Mouse (Mus musculus): ENCODE results near the gene Fam219b.
A peak's percentile ranks its signal among the peaks of the same experiment; 100 is the strongest.

The Fam219b gene

DNA sequence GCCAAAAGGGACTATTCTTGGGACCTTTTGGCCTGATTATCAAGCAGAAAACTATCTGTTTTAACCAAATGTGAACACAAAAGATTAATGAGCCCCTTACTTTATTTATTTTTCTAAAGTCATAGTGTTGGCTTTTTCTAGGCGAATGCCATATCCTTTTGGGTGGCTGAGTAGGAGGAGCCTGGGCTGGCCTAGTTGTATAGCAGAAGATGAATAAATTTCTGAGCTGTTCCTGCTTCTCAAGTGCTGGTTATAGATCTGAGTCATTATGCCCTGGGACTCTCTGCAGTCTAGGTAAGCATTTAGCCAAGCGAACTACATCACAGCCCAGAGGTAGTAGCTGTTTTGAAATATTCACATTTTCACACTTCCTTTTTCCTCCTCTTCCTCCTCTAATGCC, 11.8 kb upstream of the Fam219b start:
- no peak for DNase-seq (ENCODE audit: low read depth, low spot score)

DNA sequence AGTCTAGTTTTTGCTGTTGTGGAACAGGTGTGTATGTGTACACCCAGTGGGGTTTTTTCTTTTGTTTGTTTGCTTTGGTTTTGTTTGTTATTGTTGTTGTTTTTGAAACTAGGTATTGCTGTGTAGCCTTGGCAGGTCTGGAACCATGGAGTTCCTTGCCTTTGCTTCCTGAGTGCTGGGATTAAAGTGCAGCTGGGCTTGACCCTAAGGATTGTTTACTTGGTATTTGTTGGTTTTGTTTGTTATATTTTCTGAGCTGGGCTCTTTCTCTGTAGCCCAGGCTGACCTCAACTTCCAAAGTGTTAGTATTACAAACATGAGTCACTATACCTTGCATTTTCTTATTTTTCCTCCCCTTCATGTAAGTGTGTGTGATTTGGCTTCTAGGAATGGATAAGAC, 10.9 kb upstream of the Fam219b start:
- DNase-seq (ENCODE audit: low read depth, low spot score), result no peak

DNA sequence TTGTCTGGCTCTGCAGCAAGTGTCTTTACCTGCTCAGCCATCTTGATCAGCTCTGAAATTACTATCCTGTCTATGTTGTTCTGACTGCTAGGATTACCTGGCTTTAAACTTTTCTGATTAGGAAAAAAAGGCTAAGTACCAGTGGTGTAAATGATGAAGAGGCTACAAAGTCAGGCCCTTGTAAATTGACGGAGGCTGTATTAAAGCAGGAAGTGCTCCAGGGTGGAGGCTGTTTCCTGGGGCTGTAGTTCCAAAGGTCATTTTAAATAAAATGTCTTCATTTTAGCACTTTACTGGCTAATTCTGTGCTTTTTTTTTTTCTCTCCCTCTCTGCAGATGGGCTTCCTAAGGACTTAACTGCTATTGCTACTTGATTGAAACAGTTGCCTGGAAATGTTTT, 5.4 kb upstream of the Fam219b start:
- no peak for DNase-seq (ENCODE audit: low read depth, low spot score)

DNA sequence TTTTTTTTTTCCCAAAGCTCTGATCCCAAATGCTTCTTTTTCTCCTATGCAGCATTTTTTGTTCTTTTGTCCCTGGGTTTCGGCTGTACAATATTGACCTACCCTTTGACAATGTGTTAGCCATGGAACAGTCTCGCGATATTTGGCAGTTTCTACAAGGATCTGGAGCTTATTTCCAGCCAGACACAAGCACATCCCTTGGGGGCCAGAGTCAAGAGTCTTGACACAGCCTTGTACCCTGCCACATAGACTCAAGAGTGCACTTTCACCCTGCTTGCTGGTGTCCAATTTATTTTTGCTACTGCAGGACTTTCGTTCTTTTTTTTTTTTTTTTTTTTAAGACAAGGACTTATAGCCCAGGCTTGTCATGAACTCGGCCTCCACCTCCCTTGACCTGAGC, 966 bp upstream of the Fam219b start:
- no peak for DNase-seq (ENCODE audit: low read depth, low spot score)

DNA sequence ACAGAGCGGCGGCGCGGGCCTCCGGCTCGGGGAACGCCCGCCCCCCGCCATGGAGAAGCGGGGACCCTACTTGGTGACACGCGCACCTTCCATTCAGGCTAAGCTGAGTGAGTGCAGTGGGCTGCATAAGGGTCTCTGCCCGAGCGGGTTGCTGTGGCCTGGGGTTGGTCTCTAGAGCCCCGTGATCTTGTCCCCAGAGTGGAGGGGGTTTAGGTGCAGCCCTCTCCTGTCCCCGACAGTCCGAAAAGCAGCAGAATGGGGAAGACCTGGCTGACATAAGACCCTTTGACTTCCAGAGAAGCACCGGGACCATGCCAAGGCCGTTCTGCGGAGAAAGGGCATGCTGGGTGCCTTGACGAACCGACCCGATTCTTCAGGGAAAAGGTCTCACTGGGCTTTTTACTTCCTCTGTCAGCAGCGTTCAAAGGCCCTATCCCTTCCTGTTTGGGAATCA, 427 bp downstream of the Fam219b start:
- no peak for DNase-seq (ENCODE audit: low read depth, low spot score)

DNA sequence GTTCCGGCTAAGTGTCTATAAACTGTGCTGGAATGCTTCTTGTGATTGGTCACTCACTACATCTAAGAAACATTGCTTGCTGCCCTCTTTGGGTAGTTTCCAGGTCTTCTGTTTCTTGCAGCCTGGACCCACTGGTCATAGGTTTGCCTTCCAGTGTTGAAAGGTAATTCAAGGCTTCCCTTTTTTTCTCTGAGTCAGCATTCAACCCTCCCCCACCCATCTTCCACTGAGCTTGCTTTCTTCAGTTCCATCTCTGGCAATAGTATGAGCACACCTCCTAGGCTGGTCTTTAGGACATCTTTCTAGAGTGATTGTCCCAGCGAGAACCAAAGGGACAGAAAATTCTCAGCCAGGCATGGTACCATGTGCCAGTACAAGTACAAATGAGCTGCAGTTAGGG, 2.2 kb downstream of the Fam219b start:
- no peak for DNase-seq (ENCODE audit: low read depth, low spot score)

DNA sequence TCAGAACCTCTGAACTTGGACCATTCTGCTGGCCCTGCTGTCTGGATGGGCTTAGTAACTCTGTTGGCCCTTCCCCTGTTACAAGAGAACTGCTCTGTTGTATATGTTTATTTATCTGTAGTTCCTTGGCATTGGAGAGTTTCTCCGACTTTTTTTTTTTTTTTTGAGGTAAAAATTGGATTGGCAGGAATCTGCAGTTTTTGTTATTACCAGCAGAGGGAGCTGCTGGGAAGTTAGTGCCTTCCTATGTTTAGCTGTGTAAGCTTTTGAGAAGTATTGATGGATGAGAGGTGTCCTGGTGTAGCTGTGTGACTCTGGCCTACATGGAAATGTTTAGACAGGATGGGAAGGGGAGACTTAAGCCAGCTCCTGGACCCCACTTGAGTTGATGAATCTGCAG, 4.0 kb downstream of the Fam219b start:
- peak; percentile 71 for DNase-seq (ENCODE audit: low read depth, low spot score)

DNA sequence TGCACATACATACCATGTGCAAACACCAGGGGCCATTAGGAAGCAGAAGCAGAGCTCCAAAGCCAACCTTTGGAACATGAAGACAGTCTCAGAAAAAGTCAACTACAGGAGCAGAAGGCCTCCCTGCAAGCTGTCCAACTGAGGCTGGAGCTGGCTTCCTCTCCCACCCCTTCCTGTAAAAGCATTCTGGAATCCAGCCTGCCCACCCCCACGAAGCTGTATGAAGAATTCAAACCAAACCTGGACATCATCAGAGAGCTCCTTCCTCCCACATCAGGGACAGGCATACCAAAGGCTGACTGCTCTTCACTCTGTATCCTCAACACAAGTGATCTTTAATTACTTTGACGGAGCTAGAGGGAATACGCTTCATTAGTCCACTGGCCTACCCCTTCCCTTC, 6.6 kb downstream of the Fam219b start:
- DNase-seq (ENCODE audit: low read depth, low spot score), result no peak

DNA sequence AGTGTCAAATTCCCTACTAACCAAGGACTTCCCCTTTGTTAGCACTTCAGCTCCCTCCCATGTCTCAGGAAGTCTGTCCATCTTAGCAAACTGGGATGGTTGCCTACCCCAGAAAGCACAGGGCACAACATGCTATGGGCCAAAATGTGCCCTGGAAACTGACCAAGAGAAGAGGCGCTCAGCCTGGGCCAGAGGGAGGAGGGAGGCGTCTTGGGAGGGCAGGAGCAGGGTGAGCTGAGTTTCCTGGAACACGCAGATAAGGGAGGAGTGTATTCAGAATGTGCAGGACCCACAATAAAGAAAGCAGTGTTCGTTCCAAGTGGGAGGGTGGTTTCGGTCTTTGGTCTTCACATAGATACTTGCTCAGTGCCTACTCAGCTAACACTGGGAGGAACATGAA, 10.0 kb downstream of the Fam219b start:
- no peak for DNase-seq (ENCODE audit: low read depth, low spot score)

DNA sequence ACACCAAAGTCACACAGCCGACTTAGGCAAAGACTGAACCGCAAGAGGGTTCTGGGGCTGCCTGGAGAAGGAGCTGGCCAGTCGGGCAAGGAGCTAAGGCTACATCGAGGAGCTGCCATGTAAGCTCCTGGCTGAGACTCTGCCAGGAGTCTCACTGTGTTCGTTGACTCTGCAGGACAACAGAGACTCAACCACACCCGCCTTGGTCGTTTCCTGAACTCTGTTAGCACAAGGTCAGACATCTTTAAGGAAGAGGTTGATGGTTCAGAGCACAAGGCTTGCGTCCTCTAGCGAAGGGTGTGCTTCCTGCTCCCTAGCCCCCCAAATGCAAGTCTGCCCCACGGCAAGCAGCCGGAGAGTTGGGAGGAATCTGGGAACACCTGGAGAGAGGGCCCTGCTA, 10.5 kb downstream of the Fam219b start:
- DNase-seq (ENCODE audit: low read depth, low spot score), result no peak

DNA sequence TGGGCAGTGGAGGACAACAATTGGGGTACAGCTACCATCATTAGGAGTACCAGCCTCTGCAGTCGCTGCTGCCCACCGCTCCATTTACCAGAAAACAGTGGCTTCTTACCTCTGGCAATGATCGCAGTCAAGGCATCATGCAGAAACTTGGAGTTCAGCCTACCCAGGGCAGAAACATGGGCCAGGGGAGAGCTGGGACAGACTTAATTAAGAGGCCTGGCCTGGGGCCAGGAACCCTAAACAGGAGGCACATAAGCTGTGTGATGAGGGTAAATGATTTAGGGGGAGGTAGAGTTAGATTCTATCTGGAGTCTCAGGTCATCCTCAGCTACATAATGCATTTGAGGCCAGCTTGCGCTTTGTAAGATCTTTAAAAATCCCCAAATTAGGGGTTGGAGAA, 11.9 kb downstream of the Fam219b start:
- no peak for DNase-seq (ENCODE audit: low read depth, low spot score)

DNA sequence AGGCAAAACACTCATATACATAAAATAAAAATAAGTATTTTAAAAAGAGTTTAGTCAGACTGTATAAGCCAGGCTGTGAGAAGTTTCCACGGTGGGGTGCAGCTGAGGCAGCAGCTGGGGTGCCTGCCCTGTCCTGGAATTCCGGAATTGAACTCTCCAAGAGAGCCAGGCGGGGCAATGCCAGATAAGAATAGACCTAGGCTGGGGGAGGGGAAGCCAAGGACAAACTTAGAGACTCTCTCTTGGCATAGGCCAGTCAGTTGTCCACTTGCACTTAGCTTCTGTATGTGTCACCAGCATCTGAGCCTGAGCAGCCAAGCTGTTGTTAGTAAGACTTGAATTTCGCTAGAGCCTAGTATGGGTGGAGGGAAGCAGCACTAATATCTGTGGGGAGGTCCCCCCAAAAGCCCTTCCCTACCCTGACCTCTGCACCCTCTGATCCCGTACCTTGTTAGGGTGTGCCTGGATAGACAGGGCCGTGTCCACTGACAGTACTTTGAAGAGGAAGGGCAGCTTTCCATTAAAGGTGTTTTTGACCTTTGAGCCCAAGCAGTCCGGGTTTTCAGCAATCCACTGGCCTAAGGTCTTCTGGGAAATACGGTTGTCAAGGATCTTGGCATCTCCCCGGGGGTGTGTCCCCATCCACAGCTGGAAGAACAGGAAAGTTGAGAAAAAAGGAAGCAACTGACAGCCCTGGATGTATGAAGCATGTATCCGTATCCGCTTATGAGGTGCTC, 13.0 kb downstream of the Fam219b start:
- DNase-seq (ENCODE audit: low read depth, low spot score), result no peak

DNA sequence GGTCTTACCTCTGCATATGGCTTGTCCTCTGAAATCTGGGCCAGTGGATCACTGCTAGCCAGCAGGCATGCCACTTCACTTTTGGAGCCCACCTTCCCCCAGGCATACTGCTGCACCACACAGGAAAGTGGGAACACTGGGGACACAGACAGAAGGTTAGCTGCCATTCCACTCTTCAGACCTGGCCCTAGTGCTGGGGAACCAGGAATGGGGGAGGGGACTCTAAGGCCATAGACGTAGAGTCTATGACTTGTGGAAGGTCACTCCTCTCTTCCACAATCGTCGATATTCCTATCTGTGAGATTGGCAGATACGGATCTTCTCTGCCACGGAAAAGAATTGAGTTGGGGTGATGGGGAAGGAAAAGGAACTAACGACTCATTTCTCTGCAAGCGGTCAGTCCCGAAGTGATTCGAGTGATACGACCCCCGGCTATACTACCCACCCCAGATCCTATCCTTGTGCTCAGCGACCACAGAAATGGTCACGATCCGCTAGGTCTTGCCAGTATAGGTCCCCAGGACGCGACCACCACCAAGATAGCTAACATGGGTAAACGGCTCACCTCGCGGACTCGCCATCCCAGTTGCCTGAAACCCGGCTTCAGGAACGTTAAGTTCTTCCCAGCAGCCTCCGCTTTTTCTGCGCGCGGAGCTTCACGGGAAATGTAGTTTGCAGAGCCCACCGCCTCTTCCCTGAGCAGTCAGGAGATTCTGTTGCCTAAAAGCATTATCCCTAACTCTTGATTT, 15.0 kb downstream of the Fam219b start, which contains the start of gene Mpi:
Gene Mpi (minus strand): TSS at position 625 of the 749 bp plus-strand sequence.
- peak; percentile 71 for DNase-seq (ENCODE audit: low read depth, low spot score)

DNA sequence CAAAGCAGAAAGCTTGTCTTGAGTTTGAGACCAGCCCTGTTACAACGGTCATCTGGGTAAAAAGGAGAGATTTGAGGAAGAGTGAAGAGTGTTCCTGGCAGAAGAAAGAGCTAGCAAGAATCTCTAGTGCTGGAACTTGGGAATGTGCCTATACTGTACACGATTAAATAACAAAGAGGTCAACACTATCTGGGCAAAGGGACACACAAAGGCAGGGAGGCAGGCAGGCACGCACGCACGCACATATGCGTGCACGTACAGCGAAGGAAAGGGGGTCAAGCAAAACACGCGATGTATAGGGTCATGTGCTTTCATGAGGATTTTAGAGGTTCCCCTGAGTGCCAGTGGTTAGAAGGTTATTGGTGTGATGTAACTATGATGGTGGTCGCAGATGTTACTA, 15.8 kb downstream of the Fam219b start:
- no peak for DNase-seq (ENCODE audit: low read depth, low spot score)

DNA sequence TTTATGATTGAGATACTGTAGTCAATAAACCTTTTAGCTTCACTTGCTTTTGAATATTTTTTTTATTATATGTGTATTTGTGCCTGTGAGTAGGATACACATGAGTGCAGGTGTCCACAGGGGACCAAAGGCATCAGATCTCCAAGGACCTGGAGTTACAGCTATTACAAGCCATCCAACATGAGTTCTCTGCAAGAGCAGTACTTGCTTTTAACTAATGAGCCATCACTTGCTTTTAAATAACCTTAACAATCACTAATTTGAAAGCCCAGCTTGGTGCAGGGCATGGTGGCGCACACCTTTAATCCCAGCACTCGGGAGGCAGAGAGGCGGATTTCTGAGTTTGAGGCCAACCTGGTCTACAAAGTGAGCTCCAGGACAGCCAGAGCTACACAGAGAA, 17.4 kb downstream of the Fam219b start:
- no peak for DNase-seq (ENCODE audit: low read depth, low spot score)

DNA sequence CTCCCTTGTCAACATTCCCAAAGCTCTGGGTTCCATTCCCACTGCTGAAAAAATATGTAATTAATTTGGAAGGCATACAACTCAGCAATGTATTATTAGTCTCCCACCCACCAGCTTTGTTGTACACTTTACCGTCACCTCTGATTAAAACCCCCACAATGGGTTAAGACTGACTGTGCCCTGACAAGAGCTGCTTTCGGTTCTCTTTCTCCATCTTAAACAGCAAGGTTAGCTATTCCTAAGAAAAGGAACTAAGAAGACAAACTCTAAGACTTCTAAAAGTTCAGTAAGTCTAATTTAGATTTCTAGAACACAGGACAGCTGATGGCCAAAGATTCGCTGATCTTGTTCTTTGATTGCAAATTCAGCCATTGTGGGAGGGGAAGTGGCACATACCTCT, 19.9 kb downstream of the Fam219b start:
- DNase-seq (ENCODE audit: low read depth, low spot score), result no peak

DNA sequence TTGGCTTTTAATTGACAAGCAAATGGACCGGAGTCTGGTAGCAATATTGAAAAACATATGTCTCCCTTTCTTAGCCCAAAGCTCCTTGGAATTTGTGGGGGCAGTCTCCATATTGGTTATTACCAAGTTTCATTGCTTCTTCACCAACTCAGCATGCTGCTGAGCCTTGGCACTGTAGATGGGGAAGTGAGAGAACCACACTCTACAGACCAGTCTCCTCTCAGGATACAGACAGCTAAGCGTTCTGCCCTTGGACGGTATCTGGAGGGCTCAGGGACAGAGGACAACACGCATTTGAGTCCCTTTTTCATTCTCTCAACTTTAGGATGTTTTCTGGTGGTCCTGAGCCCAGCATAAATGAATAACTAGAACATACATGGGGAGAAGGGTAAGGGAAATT, 21.3 kb downstream of the Fam219b start:
- DNase-seq (ENCODE audit: low read depth, low spot score), result no peak

DNA sequence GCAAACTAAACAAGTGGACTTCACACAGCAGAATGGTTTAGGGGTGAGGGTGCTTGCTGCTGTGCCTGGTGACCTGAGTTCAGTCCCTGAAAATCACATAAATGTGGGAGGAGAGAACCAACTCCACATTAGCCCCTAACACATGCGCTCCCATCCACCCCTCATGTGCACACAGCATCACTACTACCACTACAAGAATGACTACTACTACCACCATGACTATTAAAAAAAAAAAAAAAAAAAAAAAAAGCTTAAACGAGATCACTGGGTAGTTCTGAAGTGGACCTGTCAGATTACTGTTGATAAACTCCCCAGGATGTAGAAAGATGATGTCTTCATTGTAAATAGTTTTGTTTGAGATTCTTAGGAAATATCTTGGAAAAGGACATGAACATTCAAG, 22.2 kb downstream of the Fam219b start:
- DNase-seq (ENCODE audit: low read depth, low spot score), result no peak

DNA sequence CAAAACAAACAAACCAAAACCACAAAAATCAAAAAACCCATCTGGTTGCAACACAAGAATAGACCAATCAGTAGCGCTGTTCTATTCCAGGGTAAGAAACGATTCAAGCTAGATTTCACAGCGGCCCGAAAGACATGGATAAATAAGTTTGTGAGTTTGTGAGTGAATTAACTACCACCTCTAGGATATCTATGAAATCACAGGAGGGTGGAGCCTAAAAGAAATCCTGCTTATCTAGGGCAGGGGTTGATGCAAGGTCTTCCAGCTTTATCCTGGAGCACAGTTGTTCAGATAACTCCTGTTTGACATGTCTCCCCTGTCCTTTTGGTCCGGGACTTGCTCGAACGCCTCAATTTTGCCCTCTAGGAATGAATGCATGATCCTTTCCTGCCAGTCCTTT, 22.9 kb downstream of the Fam219b start:
- DNase-seq (ENCODE audit: low read depth, low spot score), result no peak

DNA sequence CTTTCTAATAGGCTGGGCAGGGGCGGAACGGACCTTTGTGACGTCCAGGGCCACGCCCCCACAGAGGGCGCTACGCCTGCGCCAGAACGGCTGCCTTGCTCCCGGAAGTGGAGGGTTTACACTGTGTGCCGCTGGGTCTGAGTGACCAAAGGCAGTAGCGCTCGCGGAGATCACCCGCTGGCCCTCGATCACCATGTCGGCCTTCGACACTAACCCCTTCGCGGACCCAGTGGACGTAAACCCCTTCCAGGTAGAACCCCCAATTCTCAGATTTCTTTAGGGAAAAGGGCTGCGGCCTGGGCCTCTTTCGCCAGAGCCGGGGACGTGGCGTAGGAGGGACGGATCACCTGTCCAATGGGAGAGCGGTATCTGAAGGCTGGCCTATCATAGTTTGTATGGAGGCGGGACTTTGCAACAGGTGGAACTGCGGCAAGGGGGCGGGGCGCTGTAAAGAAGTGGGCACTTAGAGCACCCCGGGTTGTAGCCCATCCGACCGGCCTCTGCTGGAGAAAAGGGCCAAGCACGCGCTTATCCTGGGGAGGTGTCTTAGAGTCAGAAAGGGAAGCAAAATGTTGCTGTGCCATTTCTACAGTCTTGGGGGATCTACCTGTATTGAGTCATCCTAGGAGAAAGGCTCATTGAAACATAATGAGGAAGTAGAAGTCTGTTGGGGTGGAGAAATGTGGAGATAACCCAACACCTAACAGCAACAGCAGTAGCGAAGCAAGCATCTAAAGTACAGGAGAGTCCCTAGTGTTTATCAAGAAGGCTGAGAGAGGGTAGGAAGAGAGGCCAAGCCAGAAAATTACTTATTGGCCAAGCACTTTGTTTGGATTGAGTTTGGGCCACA, 23.8 kb downstream of the Fam219b start, which contains the start of gene Scamp2:
Gene Scamp2 (plus strand): TSS at position 83 of the 850 bp plus-strand sequence.
- DNase-seq (ENCODE audit: low read depth, low spot score), result peak; percentile 93

DNA sequence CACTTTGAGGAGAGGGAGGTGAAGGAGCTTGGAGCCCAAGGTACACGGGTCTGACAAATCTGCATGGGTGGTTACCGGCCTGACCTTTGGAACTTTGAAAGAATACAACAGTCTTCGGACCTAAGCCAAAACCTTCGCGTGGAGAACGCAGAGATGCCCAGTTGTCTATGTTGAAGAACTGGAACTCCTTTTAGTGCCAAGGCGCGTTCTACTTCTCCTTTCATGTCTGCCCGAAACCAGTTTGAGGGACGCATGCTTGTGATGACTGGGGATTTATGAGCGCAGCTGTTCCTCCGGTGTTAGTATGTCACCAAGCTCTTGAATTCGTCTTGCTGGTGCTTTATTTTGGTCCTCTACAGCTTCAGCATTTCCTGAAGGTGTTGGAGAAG, 24.4 kb downstream of the Fam219b start:
- no peak for DNase-seq (ENCODE audit: low read depth, low spot score)

DNA sequence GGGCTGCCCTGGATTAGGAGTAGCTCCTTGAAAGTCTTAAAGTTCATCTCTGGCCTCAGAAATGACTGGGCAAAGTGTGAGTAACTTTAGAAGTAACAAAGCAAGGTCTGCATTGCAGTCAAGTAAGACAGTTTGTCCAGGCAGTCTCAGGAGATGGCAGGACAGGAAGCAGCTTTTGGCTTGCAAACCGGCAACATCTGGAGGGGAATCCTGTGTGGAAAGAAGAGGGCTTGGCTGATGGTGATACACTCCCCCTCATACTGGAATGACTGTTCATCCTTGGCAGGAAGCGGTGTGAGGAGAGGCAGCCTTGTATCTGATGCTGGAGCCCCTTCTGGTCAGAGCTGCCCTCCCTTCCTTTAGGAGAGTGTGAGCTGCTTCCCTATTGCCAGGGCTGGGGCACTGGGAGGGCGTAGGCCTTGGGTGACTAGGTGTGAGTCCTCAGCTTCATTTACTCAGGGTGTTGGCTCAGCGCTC, 25.6 kb downstream of the Fam219b start:
- no peak for DNase-seq (ENCODE audit: low read depth, low spot score)

Measured in mesoderm, embryonic 11.5 days (tissue).